Mouse (Mus musculus) adrenal gland, adult (tissue): Measurements from ENCODE around the gene Cyp2j6.
"Not testable (repeated sequence)": the region's sequence is repeated elsewhere in the genome, so short reads cannot be mapped to it uniquely, and the experiment has no call there.

Experiments used
- DNase-seq, 2 experiments: peaks; one replicate each; pipeline ENCODE4 v3.0.0; 2022 to 2023; ENCODE audit warnings: low spot score in 1 of 2; ENCODE audit not compliant: inconsistent age in 2 of 2

Cyp2j6 gene

DNA sequence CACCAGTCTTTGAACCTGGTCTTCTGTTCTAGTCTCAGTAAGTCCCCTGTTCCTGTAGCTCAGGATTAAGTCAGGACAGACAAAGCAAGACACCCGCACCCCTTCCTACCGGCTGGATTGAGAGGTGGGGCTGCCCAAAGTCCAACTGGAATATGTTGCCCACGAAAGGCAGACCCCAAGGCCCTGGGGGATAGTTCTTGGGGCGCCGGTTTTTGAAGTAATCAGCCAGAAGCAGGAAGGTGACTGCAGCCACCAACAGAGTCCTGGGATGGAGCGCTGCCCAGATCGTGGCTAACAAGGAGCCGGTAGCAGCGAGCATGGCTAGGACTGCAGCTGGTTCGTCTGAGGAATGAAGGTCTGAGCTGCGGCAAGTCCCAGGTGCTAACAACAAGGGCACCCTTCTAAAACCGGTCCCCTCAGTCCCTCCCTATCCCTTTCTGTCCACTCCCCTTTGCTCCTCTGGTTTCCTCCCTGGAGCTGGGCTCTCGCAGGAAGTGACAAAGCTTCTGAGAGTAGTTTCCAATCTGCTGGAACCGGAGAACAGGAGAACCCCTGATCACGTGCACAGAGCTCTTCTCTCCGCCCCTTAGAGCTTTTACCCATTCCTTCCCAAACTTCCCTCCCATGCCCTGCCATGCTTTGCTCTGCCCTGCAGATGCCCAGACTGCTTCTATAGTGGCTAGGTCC lies at the start of gene Cyp2j6:
TSS of gene Cyp2j6 (minus strand) at position 529 of the 687 bp plus-strand sequence.
- DNase-seq, result peak; percentile 44 to 78

- DNase-seq, result peak in 1 of 2 experiments; percentile 43
These were observed 38.3 kb upstream of the Cyp2j6 start for GRCm38 (mm10) chr4:96591791-96592150.

DNA sequence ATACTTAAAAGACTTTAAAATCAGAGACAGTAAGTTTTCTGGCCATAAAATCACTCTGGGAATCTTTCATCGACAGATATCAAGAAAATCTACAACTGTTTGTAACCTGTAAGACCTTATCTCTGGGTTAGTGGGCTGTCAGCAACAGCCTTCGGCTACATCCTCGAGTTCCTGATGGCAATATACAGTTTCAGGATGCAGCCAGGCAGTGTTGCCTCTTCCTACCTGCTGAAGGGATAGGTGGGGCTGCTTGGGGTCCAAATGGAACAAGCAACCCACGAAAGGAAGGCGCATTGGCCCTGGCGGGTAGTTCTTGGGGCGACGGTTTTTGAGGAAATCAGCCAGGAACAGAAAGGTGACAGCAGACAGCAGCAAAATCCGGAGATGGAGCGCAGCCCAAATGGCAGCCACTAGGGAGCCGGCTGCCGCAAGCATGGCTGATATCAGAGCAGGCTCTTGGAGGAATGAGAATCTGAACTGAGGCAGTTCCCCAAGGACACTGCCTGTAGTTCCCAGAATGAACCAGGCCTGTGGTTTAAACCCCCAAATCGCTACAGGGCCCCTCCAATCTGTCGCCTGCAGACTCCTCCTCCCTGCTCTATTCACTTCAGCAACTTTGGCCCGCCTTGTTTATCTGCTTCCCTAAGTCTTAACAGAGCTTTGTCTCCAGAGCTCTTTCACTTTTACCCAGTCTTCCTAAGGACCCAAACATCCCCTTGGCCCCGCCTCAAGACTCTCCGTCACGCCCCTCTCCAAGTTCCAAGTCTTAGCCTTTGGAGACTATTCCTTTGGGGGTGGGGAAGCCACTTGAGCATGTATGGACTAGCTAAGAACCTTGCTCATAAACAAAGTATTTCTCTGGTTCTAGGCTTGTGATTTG lies 37.7 kb upstream of the Cyp2j6 start, which contains the start of gene Cyp2j9:
TSS of gene Cyp2j9 (minus strand) at position 668 of the 880 bp plus-strand sequence.
- DNase-seq, result peak; percentile 43 to 80

DNA sequence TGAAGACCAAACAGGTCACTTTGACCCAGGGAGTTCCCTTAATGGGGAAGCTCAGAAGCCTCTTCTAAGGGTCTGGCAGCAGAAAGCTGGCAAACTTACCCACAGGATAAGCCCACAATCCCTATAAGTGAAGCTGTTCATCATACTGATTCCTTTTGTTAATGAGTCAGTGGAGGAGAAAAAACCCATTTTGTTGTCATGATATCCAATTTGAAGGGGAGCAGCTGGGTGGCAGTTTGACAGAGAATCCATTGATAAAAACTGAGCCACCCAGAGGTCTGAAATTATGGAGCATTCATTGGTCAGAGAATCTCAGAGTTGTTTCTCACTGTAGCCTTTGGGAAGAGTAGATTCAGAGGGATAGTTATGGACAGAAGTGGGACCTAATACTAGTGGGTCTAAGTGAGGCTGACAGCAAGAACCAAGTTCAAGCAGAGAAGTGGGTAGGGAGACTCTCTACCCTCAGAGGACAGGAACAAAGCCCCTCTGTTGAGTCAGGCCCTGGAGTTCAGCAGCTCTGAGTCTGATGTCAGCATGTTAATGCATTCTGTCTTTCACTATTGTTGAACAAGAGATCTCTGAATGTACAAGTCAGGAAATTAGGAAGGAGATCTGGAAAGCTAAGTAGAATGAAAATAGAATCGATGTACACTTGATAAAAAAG lies 28.1 kb upstream of the Cyp2j6 start:
- DNase-seq, result no peak

DNA sequence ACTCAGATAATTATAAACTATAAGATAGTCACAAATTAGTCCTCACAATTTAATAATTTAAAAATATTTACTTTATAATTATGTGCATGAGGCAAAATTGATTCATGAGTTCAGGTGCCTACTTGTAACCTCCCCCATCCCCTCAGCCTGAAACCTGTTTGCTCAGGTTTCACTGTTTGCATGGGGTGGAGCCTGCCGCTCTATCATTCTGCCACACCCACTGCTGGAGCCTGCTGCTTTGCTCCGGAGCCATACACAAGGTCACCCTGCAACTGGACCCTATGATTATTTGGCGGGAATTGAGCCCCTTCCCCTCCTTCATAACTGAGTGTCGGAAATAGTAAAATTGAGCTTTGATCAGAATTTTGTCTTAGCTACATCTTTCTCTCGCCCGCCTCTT lies 26.9 kb upstream of the Cyp2j6 start:
- DNase-seq, result not testable (repeated sequence)

GRCm38 (mm10) chr4:96569442-96569841 lies 16.0 kb upstream of the Cyp2j6 start:
- DNase-seq, result no peak

DNA sequence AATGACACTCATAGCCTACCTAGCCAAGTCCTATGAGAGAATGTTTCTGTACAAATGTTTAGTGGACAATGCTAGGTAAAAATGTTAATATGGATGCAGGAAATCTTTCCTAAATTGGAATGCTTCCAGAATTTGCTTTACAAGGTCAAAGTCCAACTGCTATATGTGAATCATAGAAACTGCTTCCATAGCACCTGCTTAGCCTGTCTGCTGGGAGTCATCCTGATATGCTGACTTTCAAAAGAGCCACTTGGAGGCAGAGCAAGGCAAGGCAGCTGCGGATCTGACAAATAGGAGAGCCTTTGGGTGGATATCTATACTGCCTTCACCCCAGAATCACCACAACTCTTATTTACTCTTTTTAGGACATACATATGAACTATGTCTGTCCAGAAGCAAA lies 14.5 kb upstream of the Cyp2j6 start:
- peak in 1 of 2 experiments; percentile 18 for DNase-seq

GRCm38 (mm10) chr4:96565808-96566207 lies 12.3 kb upstream of the Cyp2j6 start:
- no peak for DNase-seq

- no peak for DNase-seq
These were observed 7.0 kb upstream of the Cyp2j6 start for GRCm38 (mm10) chr4:96560464-96560863.

DNA sequence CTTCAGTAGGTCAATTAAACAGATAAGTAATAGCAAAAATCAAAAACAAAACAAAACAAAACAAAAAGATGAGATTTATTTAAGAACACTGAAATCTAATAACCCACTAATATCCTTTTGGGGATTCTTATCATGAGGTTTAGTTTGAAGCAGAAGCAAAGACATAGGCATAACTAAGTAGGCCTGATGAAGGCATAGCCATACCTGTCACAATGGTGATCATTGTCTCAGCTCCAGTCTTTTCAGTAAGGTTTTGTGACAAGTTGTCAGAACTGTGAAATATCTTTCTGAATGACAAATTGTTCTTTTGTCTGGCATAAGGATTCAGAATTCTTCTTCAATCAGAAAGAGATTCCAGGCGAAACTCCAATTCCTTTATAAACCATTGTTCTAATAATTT lies 6.3 kb upstream of the Cyp2j6 start:
- DNase-seq, result no peak

DNA sequence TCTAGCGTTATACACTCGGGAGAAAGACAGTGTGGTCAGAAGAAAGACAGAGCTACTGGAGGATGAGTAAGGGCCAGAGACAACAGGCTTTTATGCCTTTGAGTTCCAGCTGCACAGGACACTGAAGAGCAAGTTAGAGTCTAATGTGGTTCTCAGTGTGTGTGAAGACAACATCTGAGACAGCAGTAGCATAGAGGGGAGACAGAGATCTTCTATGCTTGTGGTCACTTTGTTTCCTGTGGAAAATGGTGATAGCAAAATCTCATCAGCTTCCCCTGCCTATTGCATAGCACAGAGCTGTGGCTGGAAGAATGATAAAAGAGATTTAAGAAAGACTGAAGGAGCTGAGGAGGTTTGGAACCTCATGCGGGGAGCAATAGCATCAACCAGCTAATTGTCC lies 1.8 kb downstream of the Cyp2j6 start:
- DNase-seq, result no peak

DNA sequence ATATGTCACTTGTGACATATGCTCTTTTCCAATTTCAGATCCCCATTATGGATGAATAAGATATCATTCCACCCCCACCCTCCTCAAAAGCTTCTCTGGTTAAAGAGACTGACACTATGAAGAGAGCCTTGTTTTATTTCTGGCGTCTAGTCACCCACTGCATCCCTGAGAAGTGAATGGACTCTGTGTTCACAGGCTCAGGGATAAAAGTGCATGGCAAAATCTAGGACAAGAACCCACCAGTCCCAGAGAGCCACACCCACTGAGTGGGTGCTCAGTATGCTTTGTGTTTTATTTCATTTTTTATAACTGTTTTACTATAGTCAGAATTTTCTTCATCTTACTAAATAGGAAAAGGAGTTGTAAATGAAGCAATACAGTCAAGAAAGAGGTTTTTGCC lies 7.5 kb downstream of the Cyp2j6 start:
- no peak for DNase-seq

- peak in 1 of 2 experiments; percentile 38 for DNase-seq
These were observed 27.7 kb downstream of the Cyp2j6 start for GRCm38 (mm10) chr4:96525772-96526171.

- DNase-seq, result peak; percentile 4 to 55
These were observed 31.2 kb downstream of the Cyp2j6 start for GRCm38 (mm10) chr4:96522256-96522655.

- DNase-seq, result no peak
These were observed 43.4 kb downstream of the Cyp2j6 start for GRCm38 (mm10) chr4:96510083-96510482.

DNA sequence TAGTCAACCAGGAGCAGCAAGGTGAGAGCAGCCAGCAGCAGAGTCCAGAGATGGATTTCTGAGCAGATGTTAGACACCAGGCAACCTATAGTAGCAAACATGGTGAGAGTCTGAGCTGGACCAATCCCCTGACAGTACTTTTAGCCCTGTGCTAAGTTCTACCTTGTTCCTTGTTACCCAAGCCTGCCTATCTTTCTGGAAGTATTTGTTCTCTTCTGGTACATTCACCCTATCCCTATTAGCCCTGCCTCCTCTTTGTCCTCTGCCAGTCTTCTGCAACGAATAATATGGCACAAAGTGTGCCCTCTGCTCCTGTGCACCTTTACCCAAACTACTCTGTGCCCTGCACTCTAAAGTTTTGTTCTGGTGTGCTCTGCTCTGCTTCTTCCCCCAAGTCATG lies 46.2 kb downstream of the Cyp2j6 start, which contains the start of gene Cyp2j8:
TSS of gene Cyp2j8 (minus strand) at position 101 of the 400 bp plus-strand sequence.
- DNase-seq, result no peak
